10 mouse cellular contexts compared by ENCODE assay signal in the genomic region with DNA sequence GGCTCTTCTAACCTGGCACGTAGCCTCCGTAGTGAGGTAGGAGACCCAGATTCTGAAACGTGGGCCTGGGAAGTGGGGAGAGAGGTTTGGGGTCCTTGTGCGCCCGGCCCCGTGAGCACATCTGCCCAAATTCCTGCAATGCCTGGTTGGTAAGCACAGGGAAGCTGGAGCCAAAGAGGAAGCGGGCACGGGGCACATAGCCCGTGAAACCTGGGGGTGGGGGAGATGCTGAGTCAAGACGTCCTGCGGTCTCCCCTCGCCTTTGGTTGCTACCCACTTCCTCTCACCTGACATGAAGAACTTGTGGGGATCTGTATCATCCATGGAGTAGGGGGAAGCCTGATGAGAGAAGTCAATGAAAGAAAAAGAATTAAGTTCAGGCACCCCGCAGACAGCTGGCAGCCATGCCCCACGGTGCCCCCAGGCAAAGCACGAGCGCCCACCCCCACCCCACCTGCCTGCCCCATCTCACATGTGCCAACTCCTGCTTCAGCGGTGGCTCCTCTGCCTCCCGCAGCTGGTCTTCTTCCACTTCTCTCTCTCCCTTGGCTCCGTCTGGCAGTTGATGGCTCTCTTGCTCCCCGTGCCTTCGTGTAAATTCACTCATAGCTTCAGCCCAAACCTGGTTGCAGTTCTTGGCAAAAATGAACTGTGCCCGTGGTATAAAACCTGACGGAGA. TPM values are rescaled to one million over a fixed set of nuclear protein-coding genes. Genes with fewer than 3 reads are reported as not detected.
DNase-seq lines count a peak whose midpoint lies in the region; ATAC-seq and TF ChIP-seq lines count a peak whose summit lies in the region.
"Had no signal": no experiment of that assay in that cellular context is flagged by ENCODE, and none has a peak within 500 bp of the region (broad histone marks: within the 10 kb centered on the region; RNA-seq: fewer than 3 reads in every experiment).

No protein-coding gene starts in this region.

- dilution Hi-C loops in CH12.LX (cut with MboI; ENCODE audit: extremely low pct_ligation_motif_present, extremely low pct_unique_long_range_greater_than_20kb, low sequenced_read_pairs), result no loop called here

- DNase-seq in heart, embryonic 10.5 days (ENCODE audit: low spot score), result no peak
- DNase-seq in heart, postnatal 36 days, result no peak
- no peak for DNase-seq in CH12.LX (ENCODE audit: extremely low read depth)
- DNase-seq in forebrain, postnatal 0 days, result no peak
- DNase-seq in midbrain, postnatal 0 days (ENCODE audit: low spot score), result no peak
- DNase-seq in adrenal gland, adult 8-10 months, result no peak
- DNase-seq in kidney, postnatal 14 days, result no peak
- DNase-seq in lung, postnatal 4 days, result no peak
- DNase-seq: lung, adult 18-20 months had no signal

- no peaks in the 10 kb centered on the region for H3K9me3 ChIP-seq in heart, embryonic 10.5 days
- no peaks in the 10 kb centered on the region for H3K9me3 ChIP-seq in CH12.LX (replicated peaks; ENCODE audit: low read length)
- no peaks in the 10 kb centered on the region for H3K9me3 ChIP-seq in forebrain, postnatal 0 days (ENCODE audit: low read length)
- H3K9me3 ChIP-seq in midbrain, postnatal 0 days (ENCODE audit: low read length), result no peaks in the 10 kb centered on the region
- H3K9me3 ChIP-seq: G1E had no signal

- no peak overlapping the region for H3K9ac ChIP-seq in CH12.LX (ENCODE audit: insufficient read depth, low read depth)
- no peak overlapping the region for H3K9ac ChIP-seq in forebrain, postnatal 0 days
- no peak overlapping the region for H3K9ac ChIP-seq in midbrain, postnatal 0 days (replicated peaks; ENCODE audit: low read length, poor library complexity, severe bottlenecking)

- no peak for TF ChIP-seq POLR2A in CH12.LX (IDR thresholded peaks at IDR 0.05; ENCODE audit: low read depth, low read length)

- peak overlapping the region; percentile 36 for H3K4me3 ChIP-seq in heart, embryonic 10.5 days
- H3K4me3 ChIP-seq in CH12.LX (replicated peaks in 1 of 3; ENCODE audit: low read depth in 2 of 3, low read length in 2 of 3, poor library complexity in 1 of 3), result no peak overlapping the region
- no peak overlapping the region for H3K4me3 ChIP-seq in forebrain, postnatal 0 days (ENCODE audit: low read depth, low read length)
- H3K4me3 ChIP-seq in midbrain, postnatal 0 days (ENCODE audit: low read depth, low read length), result no peak overlapping the region

- TF ChIP-seq CTCF in CH12.LX (conservative IDR thresholded peaks at IDR 0.05 in 1 of 2, IDR thresholded peaks at IDR 0.05 in 1 of 2; ENCODE audit: low read depth in 2 of 2, low read length in 2 of 2), result no peak
- TF ChIP-seq CTCF in forebrain, postnatal 0 days (IDR thresholded peaks at IDR 0.05; ENCODE audit: low read depth), result no peak
- no peak for TF ChIP-seq CTCF in midbrain, postnatal 0 days (IDR thresholded peaks at IDR 0.05)

- H3K4me2 ChIP-seq in CH12.LX (ENCODE audit: insufficient read depth, low read depth, poor library complexity, severe bottlenecking), result no peak overlapping the region
- H3K4me2 ChIP-seq in forebrain, postnatal 0 days (ENCODE audit: low read depth), result no peak overlapping the region
- no peak overlapping the region; the same call in 1 of the 2 replicates for H3K4me2 ChIP-seq in midbrain, postnatal 0 days (ENCODE audit: low read depth, low read length, poor library complexity, severe bottlenecking)

- in situ Hi-C loops in CH12.LX (cut with MboI; ENCODE audit: low pct_ligation_motif_present, low pct_unique_long_range_greater_than_20kb, low sequenced_read_pairs), result no loop called here

- H3K27ac ChIP-seq in heart, embryonic 10.5 days, result no peak overlapping the region
- no peak overlapping the region for H3K27ac ChIP-seq in CH12.LX (ENCODE audit: insufficient read depth, low read depth)
- H3K27ac ChIP-seq in forebrain, postnatal 0 days (ENCODE audit: low read depth, low read length), result no peak overlapping the region
- 0 out of 2 replicates have a peak overlapping the region, but pooled peaks have one; percentile 26 for H3K27ac ChIP-seq in midbrain, postnatal 0 days (ENCODE audit: low read depth, low read length)

- TF ChIP-seq RAD21 in CH12.LX (IDR thresholded peaks at IDR 0.05; ENCODE audit: low read depth, low read length), result no peak

- 26% methylated on average over 23 of the region's 23 CpGs for WGBS in heart, embryonic 10.5 days
- WGBS in forebrain, postnatal 0 days, result 27% methylated on average over 23 of the region's 23 CpGs
- 30% methylated on average over 23 of the region's 23 CpGs for WGBS in midbrain, postnatal 0 days

- H3K79me2 ChIP-seq in CH12.LX (replicated peaks; ENCODE audit: control insufficient read depth, extremely low read depth, insufficient read depth, poor library complexity, severe bottlenecking), result no peaks in the 10 kb centered on the region

- intact Hi-C loops in heart, postnatal 36 days (cut with DNase I), result loop anchor here (10.0 kb wide), 1 partner anchor 437 kb away; no protein-coding TSS in a partner anchor

- H3K27me3 ChIP-seq in heart, embryonic 10.5 days (ENCODE audit: insufficient read depth, poor library complexity, severe bottlenecking), result peaks cover 84% of the 10 kb centered on the region
- peaks cover 71% of the 10 kb centered on the region for H3K27me3 ChIP-seq in CH12.LX (replicated peaks)
- no peaks in the 10 kb centered on the region for H3K27me3 ChIP-seq in forebrain, postnatal 0 days (ENCODE audit: insufficient read depth, low read length)
- no peaks in the 10 kb centered on the region for H3K27me3 ChIP-seq in midbrain, postnatal 0 days (ENCODE audit: insufficient read depth, low read length)

- TF ChIP-seq EP300 in CH12.LX (IDR thresholded peaks at IDR 0.05; ENCODE audit: low read length), result no peak

- peak; percentile 10; the same call in 1 of the 2 replicates for ATAC-seq in forebrain, postnatal 0 days
- ATAC-seq in midbrain, postnatal 0 days (ENCODE audit: low FRiP score), result no peak

- H3K36me3 ChIP-seq in heart, embryonic 10.5 days, result peaks cover 40% of the 10 kb centered on the region
- H3K36me3 ChIP-seq in CH12.LX (replicated peaks in 1 of 2; ENCODE audit: control insufficient read depth in 1 of 2, insufficient read depth in 1 of 2, low read length in 1 of 2), result no peaks in the 10 kb centered on the region
- H3K36me3 ChIP-seq in forebrain, postnatal 0 days (ENCODE audit: insufficient read depth), result peaks cover 47% of the 10 kb centered on the region
- peaks cover 47% of the 10 kb centered on the region for H3K36me3 ChIP-seq in midbrain, postnatal 0 days (ENCODE audit: insufficient read depth, low read length)
- H3K36me3 ChIP-seq: G1E had no signal

- H3K4me1 ChIP-seq in heart, embryonic 10.5 days, result peaks cover 39% of the 10 kb centered on the region
- peaks cover 0 to 26% of the 10 kb centered on the region in 2 experiments; a peak in 2 of 4 replicates for H3K4me1 ChIP-seq in CH12.LX (ENCODE audit: control insufficient read depth in 1 of 2, insufficient read depth in 2 of 2)
- H3K4me1 ChIP-seq in forebrain, postnatal 0 days (ENCODE audit: insufficient read depth), result no peaks in the 10 kb centered on the region
- H3K4me1 ChIP-seq in midbrain, postnatal 0 days (ENCODE audit: insufficient read depth, low read length), result no peaks in the 10 kb centered on the region

RNA-seq across cellular contexts. Expression of a gene that starts 1.3 kb away (rescaled TPM):
- not detected in 2 replicates for polyA plus RNA-seq in heart, embryonic 10.5 days (2016; fragmentation: Nextera tagmentation; extraction: Ambion mirVana)
- not detected for total RNA-seq in heart, postnatal 36 days (2021)
- total RNA-seq in CH12.LX (2012; rRNA removed) (not detected in 2 replicates), CH12.LX (2014; rRNA removed) (not detected in 2 replicates)
- polyA plus RNA-seq in CH12.LX (2012; ENCODE audit: insufficient read length, low read depth), result not detected in 2 replicates
- total RNA-seq in forebrain, postnatal 0 days (2014; rRNA removed), result 0.15 and 1.3 TPM in 2 replicates
- polyA plus RNA-seq in forebrain, postnatal 0 days (2015; fragmentation: Nextera tagmentation; extraction: Ambion mirVana), result 0.58 and 0.96 TPM in 2 replicates
- 1.7 and 2.8 TPM in 2 replicates for total RNA-seq in midbrain, postnatal 0 days (2014; rRNA removed)
- 1.6 and 2.2 TPM in 2 replicates for polyA plus RNA-seq in midbrain, postnatal 0 days (2015; fragmentation: Nextera tagmentation; extraction: Ambion mirVana)
- total RNA-seq in adrenal gland, adult 8-10 months (2022), result not detected
- polyA plus RNA-seq: G1E had no signal

RNA-seq across cellular contexts. Expression of a gene that starts 14.1 kb away (rescaled TPM):
- 5.0 and 6.3 TPM in 2 replicates for polyA plus RNA-seq in heart, embryonic 10.5 days (2016; fragmentation: Nextera tagmentation; extraction: Ambion mirVana)
- total RNA-seq in heart, postnatal 36 days (2021), result 10 to 100 TPM; 32.8 to 33.4 TPM
- 4.5 and 5.2 TPM in 2 replicates for total RNA-seq in CH12.LX (2012; rRNA removed)
- total RNA-seq in CH12.LX (2014; rRNA removed), result 1.7 and 1.9 TPM in 2 replicates
- polyA plus RNA-seq in CH12.LX (2012; ENCODE audit: insufficient read length, low read depth), result 6.0 and 7.3 TPM in 2 replicates
- 101 and 124 TPM in 2 replicates for total RNA-seq in forebrain, postnatal 0 days (2014; rRNA removed)
- polyA plus RNA-seq in forebrain, postnatal 0 days (2015; fragmentation: Nextera tagmentation; extraction: Ambion mirVana), result 14.8 and 15.4 TPM in 2 replicates
- total RNA-seq in midbrain, postnatal 0 days (2014; rRNA removed), result 141 and 184 TPM in 2 replicates
- polyA plus RNA-seq in midbrain, postnatal 0 days (2015; fragmentation: Nextera tagmentation; extraction: Ambion mirVana), result 17.2 and 18.9 TPM in 2 replicates
- total RNA-seq in adrenal gland, adult 8-10 months (2022), result 10 to 100 TPM; 55.1 to 64.9 (median 59.3) TPM

RNA-seq across cellular contexts. Expression of a gene that starts 26.8 kb away (rescaled TPM):
- 0.70 and 1.4 TPM in 2 replicates for polyA plus RNA-seq in heart, embryonic 10.5 days (2016; fragmentation: Nextera tagmentation; extraction: Ambion mirVana)
- 1 to 10 TPM in 1 of 2 experiments, under 1 TPM in 1; 0.89 to 1.6 TPM for total RNA-seq in heart, postnatal 36 days (2021)
- total RNA-seq in CH12.LX (2012; rRNA removed), result 24.0 and 30.3 TPM in 2 replicates
- 47.6 and 61.4 TPM in 2 replicates for total RNA-seq in CH12.LX (2014; rRNA removed)
- polyA plus RNA-seq in CH12.LX (2012; ENCODE audit: insufficient read length, low read depth), result 55.9 and 86.4 TPM in 2 replicates
- total RNA-seq in forebrain, postnatal 0 days (2014; rRNA removed), result 0.19 TPM in 1 of 2 replicates, not detected in the other
- polyA plus RNA-seq in forebrain, postnatal 0 days (2015; fragmentation: Nextera tagmentation; extraction: Ambion mirVana), result 3.2 and 4.6 TPM in 2 replicates
- total RNA-seq in midbrain, postnatal 0 days (2014; rRNA removed), result not detected in 2 replicates
- 5.2 and 5.4 TPM in 2 replicates for polyA plus RNA-seq in midbrain, postnatal 0 days (2015; fragmentation: Nextera tagmentation; extraction: Ambion mirVana)
- 1 to 10 TPM; 1.6 to 5.6 (median 4.9) TPM for total RNA-seq in adrenal gland, adult 8-10 months (2022)

RNA-seq across cellular contexts. Expression of a gene that starts 45.9 kb away (rescaled TPM):
- 9.9 and 11.2 TPM in 2 replicates for polyA plus RNA-seq in heart, embryonic 10.5 days (2016; fragmentation: Nextera tagmentation; extraction: Ambion mirVana)
- total RNA-seq in heart, postnatal 36 days (2021), result 10 to 100 TPM; 45.5 to 46.0 TPM
- total RNA-seq in CH12.LX (2012; rRNA removed), result not detected in 2 replicates
- total RNA-seq in CH12.LX (2014; rRNA removed), result not detected in 2 replicates
- polyA plus RNA-seq in CH12.LX (2012; ENCODE audit: insufficient read length, low read depth), result not detected in 2 replicates
- total RNA-seq in forebrain, postnatal 0 days (2014; rRNA removed), result 116 and 148 TPM in 2 replicates
- polyA plus RNA-seq in forebrain, postnatal 0 days (2015; fragmentation: Nextera tagmentation; extraction: Ambion mirVana), result 73.2 and 75.8 TPM in 2 replicates
- total RNA-seq in midbrain, postnatal 0 days (2014; rRNA removed), result 156 and 200 TPM in 2 replicates
- polyA plus RNA-seq in midbrain, postnatal 0 days (2015; fragmentation: Nextera tagmentation; extraction: Ambion mirVana), result 77.7 and 78.9 TPM in 2 replicates
- 10 to 100 TPM; 38.8 to 46.9 (median 43.2) TPM for total RNA-seq in adrenal gland, adult 8-10 months (2022)

RNA-seq across cellular contexts. Expression of a gene that starts 55.9 kb away (rescaled TPM):
- polyA plus RNA-seq in heart, embryonic 10.5 days (2016; fragmentation: Nextera tagmentation; extraction: Ambion mirVana), result not detected in 2 replicates
- not detected for total RNA-seq in heart, postnatal 36 days (2021)
- 2.8 and 3.8 TPM in 2 replicates for total RNA-seq in CH12.LX (2012; rRNA removed)
- total RNA-seq in CH12.LX (2014; rRNA removed), result 10.5 and 10.8 TPM in 2 replicates
- 10.1 and 12.5 TPM in 2 replicates for polyA plus RNA-seq in CH12.LX (2012; ENCODE audit: insufficient read length, low read depth)
- not detected in 2 replicates for total RNA-seq in forebrain, postnatal 0 days (2014; rRNA removed)
- not detected in 2 replicates for polyA plus RNA-seq in forebrain, postnatal 0 days (2015; fragmentation: Nextera tagmentation; extraction: Ambion mirVana)
- total RNA-seq in midbrain, postnatal 0 days (2014; rRNA removed), result not detected in 2 replicates
- not detected in 2 replicates for polyA plus RNA-seq in midbrain, postnatal 0 days (2015; fragmentation: Nextera tagmentation; extraction: Ambion mirVana)
- total RNA-seq in adrenal gland, adult 8-10 months (2022), result under 1 TPM in 1 of 4 experiments, not detected in 3; 0.48 TPM
- total RNA-seq: G1E had no signal
- polyA plus RNA-seq: G1E had no signal

Comparison
In these comparisons a context has a peak if more than half of its experiments do, and no peak if none do; other contexts are left out.
1. RNA of a gene that starts 14.1 kb away (total RNA-seq): 141 to 184 TPM in midbrain, postnatal 0 days, 101 to 124 TPM in forebrain, postnatal 0 days, 55.1 to 64.9 TPM in adrenal gland, adult 8-10 months and 32.8 to 33.4 TPM in heart, postnatal 36 days; 1.7 to 5.2 TPM in CH12.LX; every median in the first group is over 4 times any median in the second.